Mouse (Mus musculus) T-helper 1 cell (primary cell): Measurements from ENCODE around the gene Epb41l3.

ENCODE experiments used
- in situ Hi-C: fragments of 300-600 bp; cut with MboI, MseI; formaldehyde crosslinking; loops from one replicate; pipeline ENCODE4 v1.15.1; 2025; ENCODE audit warnings: high pct_unique_total_duplicates

Gene Epb41l3

GRCm38 (mm10) chr17:69231360-69231759 lies 155.9 kb downstream of the Epb41l3 start:
- in situ Hi-C loops: no loop called here

GRCm38 (mm10) chr17:69237172-69237571 lies 161.7 kb downstream of the Epb41l3 start:
- in situ Hi-C loops: no loop called here

GRCm38 (mm10) chr17:69238810-69239373 lies 163.4 kb downstream of the Epb41l3 start:
- in situ Hi-C loops: no loop called here

GRCm38 (mm10) chr17:69239423-69239822 lies 163.9 kb downstream of the Epb41l3 start:
- in situ Hi-C loops: no loop called here

- in situ Hi-C loops: loop anchor here (25.0 kb wide), 1 partner anchor 1206 kb away; no protein-coding TSS in a partner anchor
Measured at GRCm38 (mm10) chr17:69255834-69256233, 180.4 kb downstream of the Epb41l3 start.

- in situ Hi-C loops: loop anchor here (25.0 kb wide), 1 partner anchor 1206 kb away; no protein-coding TSS in a partner anchor
Measured at GRCm38 (mm10) chr17:69256441-69256840, 181.0 kb downstream of the Epb41l3 start.

GRCm38 (mm10) chr17:69263810-69264565 lies 188.5 kb downstream of the Epb41l3 start:
- in situ Hi-C loops: loop anchor here (25.0 kb wide), 1 partner anchor 1198 kb away; no protein-coding TSS in a partner anchor

GRCm38 (mm10) chr17:69265171-69265570 lies 189.7 kb downstream of the Epb41l3 start:
- in situ Hi-C loops: loop anchor here (25.0 kb wide), 1 partner anchor 1197 kb away; no protein-coding TSS in a partner anchor

- in situ Hi-C loops: loop anchor here (25.0 kb wide), 1 partner anchor 1196 kb away; no protein-coding TSS in a partner anchor
Measured at GRCm38 (mm10) chr17:69265759-69266463, 190.4 kb downstream of the Epb41l3 start.

GRCm38 (mm10) chr17:69266936-69267335 lies 191.5 kb downstream of the Epb41l3 start:
- in situ Hi-C loops: loop anchor here (25.0 kb wide), 1 partner anchor 1195 kb away; no protein-coding TSS in a partner anchor

GRCm38 (mm10) chr17:69267526-69267925 lies 192.0 kb downstream of the Epb41l3 start:
- in situ Hi-C loops: loop anchor here (25.0 kb wide), 1 partner anchor 1195 kb away; no protein-coding TSS in a partner anchor

GRCm38 (mm10) chr17:69277362-69277761 lies 201.9 kb downstream of the Epb41l3 start:
- in situ Hi-C loops: no loop called here

- in situ Hi-C loops: no loop called here
Measured at GRCm38 (mm10) chr17:69284511-69284910, 209.0 kb downstream of the Epb41l3 start.

GRCm38 (mm10) chr17:69288130-69288529 lies 212.6 kb downstream of the Epb41l3 start:
- in situ Hi-C loops: no loop called here

- in situ Hi-C loops: no loop called here
Measured at GRCm38 (mm10) chr17:69290272-69290671, 214.8 kb downstream of the Epb41l3 start.

- in situ Hi-C loops: no loop called here
Measured at GRCm38 (mm10) chr17:69301552-69301951, 226.1 kb downstream of the Epb41l3 start.

GRCm38 (mm10) chr17:69303579-69304274 lies 228.2 kb downstream of the Epb41l3 start:
- in situ Hi-C loops: no loop called here

- in situ Hi-C loops: loop anchor here (5.0 kb wide), 1 partner anchor 45 kb away; no protein-coding TSS in a partner anchor
Measured at GRCm38 (mm10) chr17:69307636-69308035, 232.2 kb downstream of the Epb41l3 start.

- in situ Hi-C loops: loop anchor here (5.0 kb wide), 1 partner anchor 42 kb away; no protein-coding TSS in a partner anchor
Measured at GRCm38 (mm10) chr17:69309872-69310271, 234.4 kb downstream of the Epb41l3 start.

GRCm38 (mm10) chr17:69320496-69320895 lies 245.0 kb downstream of the Epb41l3 start:
- in situ Hi-C loops: no loop called here

- in situ Hi-C loops: no loop called here
Measured at GRCm38 (mm10) chr17:69322721-69323120, 247.2 kb downstream of the Epb41l3 start.
